ENCODE assay signal across 8 mouse cellular contexts in genomic region chr3:151437693-151438092, GRCm38 (mm10). TPM values are rescaled to one million over a fixed set of nuclear protein-coding genes. Genes with fewer than 3 reads are reported as not detected.
DNase-seq lines count a peak whose midpoint lies in the region; ATAC-seq lines count a peak whose summit lies in the region.

Gene Adgrl4 (plus strand): TSS chr3:151437887.

- H3K36me3 ChIP-seq in intestine, embryonic 16.5 days (ENCODE audit: control insufficient read depth, insufficient read depth, low read length) = no peaks in the 10 kb centered on the region
- H3K36me3 ChIP-seq in limb, embryonic 13.5 days = no peaks in the 10 kb centered on the region
- H3K36me3 ChIP-seq in midbrain, embryonic 11.5 days (ENCODE audit: control insufficient read depth, insufficient read depth, low read length) = no peaks in the 10 kb centered on the region

- H3K27me3 ChIP-seq in intestine, embryonic 16.5 days (replicated peaks; ENCODE audit: control insufficient read depth, insufficient read depth, low read length) = no peaks in the 10 kb centered on the region
- H3K27me3 ChIP-seq in limb, embryonic 13.5 days = peaks cover 13% of the 10 kb centered on the region
- no peaks in the 10 kb centered on the region for H3K27me3 ChIP-seq in midbrain, embryonic 11.5 days (ENCODE audit: control insufficient read depth, insufficient read depth, low read length)

- ATAC-seq in intestine, embryonic 16.5 days = peak; percentile 65
- peak; percentile 51; the same call in 1 of the 2 replicates for ATAC-seq in limb, embryonic 13.5 days (ENCODE audit: low FRiP score, low read depth)
- ATAC-seq in midbrain, embryonic 11.5 days (ENCODE audit: low FRiP score) = peak; percentile 83

- WGBS in intestine, embryonic 16.5 days = 2% methylated on average over 17 of the region's 17 CpGs
- 5% methylated on average over 17 of the region's 17 CpGs for WGBS in limb, embryonic 13.5 days
- 3% methylated on average over 17 of the region's 17 CpGs for WGBS in midbrain, embryonic 11.5 days

- no peak within 1 kb of the TSS; the same call in 1 of the 2 replicates for H3K27ac ChIP-seq in intestine, embryonic 16.5 days (ENCODE audit: low read length)
- H3K27ac ChIP-seq in limb, embryonic 13.5 days = no peak within 1 kb of the TSS
- H3K27ac ChIP-seq in midbrain, embryonic 11.5 days (ENCODE audit: low read depth, low read length) = no peak within 1 kb of the TSS

- peaks cover 5% of the 10 kb centered on the region for H3K4me1 ChIP-seq in intestine, embryonic 16.5 days (ENCODE audit: control insufficient read depth, insufficient read depth, low read length)
- peaks cover 8% of the 10 kb centered on the region for H3K4me1 ChIP-seq in limb, embryonic 13.5 days
- 0 out of 2 replicates have a peak, but pooled peaks cover 2% of the 10 kb centered on the region for H3K4me1 ChIP-seq in midbrain, embryonic 11.5 days (ENCODE audit: control insufficient read depth, insufficient read depth, low read length)

- H3K4me3 ChIP-seq in intestine, embryonic 16.5 days (ENCODE audit: low read length) = peak within 1 kb of the TSS; percentile 22
- peak within 1 kb of the TSS; percentile 35 for H3K4me3 ChIP-seq in limb, embryonic 13.5 days
- peak within 1 kb of the TSS; percentile 22 for H3K4me3 ChIP-seq in midbrain, embryonic 11.5 days (ENCODE audit: low read depth, low read length)

- peak within 1 kb of the TSS; percentile 24; the same call in 1 of the 2 replicates for H3K9ac ChIP-seq in intestine, embryonic 16.5 days (ENCODE audit: low read depth, low read length)
- H3K9ac ChIP-seq in limb, embryonic 13.5 days = peak within 1 kb of the TSS; percentile 51
- peak within 1 kb of the TSS; percentile 48 for H3K9ac ChIP-seq in midbrain, embryonic 11.5 days (ENCODE audit: low read length)

- peak; percentile 54 to 69 for DNase-seq in adrenal gland, adult (ENCODE audit: inconsistent age in 2 of 2, low spot score in 1 of 2)
- peak; percentile 46 for DNase-seq in embryo, embryonic 10.5 days (ENCODE audit: low spot score)
- DNase-seq in heart, adult 11 months = peak; percentile 98
- DNase-seq in midbrain, embryonic 11.5 days (ENCODE audit: low spot score, missing footprints) = peak; percentile 88
- no peak for DNase-seq in right cerebral cortex, postnatal 36 days (ENCODE audit: low spot score in 2 of 2)
- DNase-seq in cerebellum, adult 11-12 months = no peak

- peak within 1 kb of the TSS; percentile 32 for H3K4me2 ChIP-seq in intestine, embryonic 16.5 days (ENCODE audit: low read depth, low read length)
- peak within 1 kb of the TSS; percentile 66 for H3K4me2 ChIP-seq in limb, embryonic 13.5 days (replicated peaks)
- H3K4me2 ChIP-seq in midbrain, embryonic 11.5 days = peak within 1 kb of the TSS; percentile 51

- no peaks in the 10 kb centered on the region for H3K9me3 ChIP-seq in intestine, embryonic 16.5 days (ENCODE audit: control insufficient read depth, low read length)
- no peaks in the 10 kb centered on the region for H3K9me3 ChIP-seq in limb, embryonic 13.5 days
- no peaks in the 10 kb centered on the region for H3K9me3 ChIP-seq in midbrain, embryonic 11.5 days (ENCODE audit: control insufficient read depth, low read length)

RNA-seq across cellular contexts. Expression of gene Adgrl4, which starts in this region (rescaled TPM):
- polyA plus RNA-seq in intestine, embryonic 16.5 days (2015; fragmentation: Nextera tagmentation; extraction: Ambion mirVana) = 6.6 and 7.4 TPM in 2 replicates
- 5.0 and 6.4 TPM in 2 replicates for polyA plus RNA-seq in limb, embryonic 13.5 days (2015; fragmentation: Nextera tagmentation; extraction: Ambion mirVana)
- polyA plus RNA-seq in midbrain, embryonic 11.5 days (2014; fragmentation: Nextera tagmentation; extraction: Ambion mirVana) = 8.2 and 8.3 TPM in 2 replicates

Comparison
In these comparisons a context has a peak if more than half of its experiments do, and no peak if none do; other contexts are left out.
1. DNase-seq: peak in adrenal gland, adult (2 of 2), embryo, embryonic 10.5 days (single experiment), heart, adult 11 months (single experiment) and midbrain, embryonic 11.5 days (single experiment); none in right cerebral cortex, postnatal 36 days (0 of 2) and cerebellum, adult 11-12 months (single experiment).
2. Peak in every context shown above with its lines, with median percentiles within 50 percentile points of each other: ATAC-seq, H3K4me2 ChIP-seq, H3K4me3 ChIP-seq and H3K9ac ChIP-seq.